Mouse (Mus musculus) myocyte (in vitro differentiated cells): ENCODE results near the gene 1700021F05Rik.

Source experiments
- MYOD1 ChIP-seq, 3 experiments: IDR thresholded peaks; one replicate each; pipeline ENCODE4 v1.6.1; 2011; ENCODE audit warnings: control low read depth in 2 of 3, low read depth in 2 of 3, mild to moderate bottlenecking in 2 of 3, moderate library complexity in 1 of 3; ENCODE audit not compliant: insufficient read length in 2 of 3, control insufficient read depth in 1 of 3
- POLR2A ChIP-seq: IDR thresholded peaks from one replicate; pipeline ENCODE4 v1.6.1; 2011; ENCODE audit warnings: low read depth, mild to moderate bottlenecking, control low read depth, moderate library complexity; ENCODE audit not compliant: insufficient read length
- USF1 ChIP-seq: IDR thresholded peaks from one replicate; pipeline ENCODE4 v1.6.1; 2011; ENCODE audit warnings: low read depth, mild to moderate bottlenecking, control low read depth, moderate library complexity

DNA sequence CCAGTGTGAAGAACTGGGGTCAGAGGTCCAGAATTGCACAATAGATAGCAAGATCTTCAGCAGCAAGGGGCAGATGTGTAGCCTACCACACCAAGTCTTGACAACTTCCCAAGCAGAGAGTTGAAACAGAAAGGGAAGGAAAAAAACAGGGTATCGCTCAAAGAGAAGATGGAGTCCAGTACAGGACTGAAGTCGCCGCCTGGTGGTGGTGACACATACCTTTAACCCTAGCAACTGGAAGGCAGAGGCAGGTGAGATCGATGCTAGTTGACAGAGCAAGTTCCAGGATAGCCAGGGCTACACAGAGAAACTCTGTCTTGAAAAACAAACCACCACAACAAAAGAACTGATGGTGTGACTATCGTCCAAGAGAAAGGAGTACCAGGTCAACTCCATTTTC lies 8.6 kb upstream of the 1700021F05Rik start:
- TF ChIP-seq MYOD1 (IDR thresholded peaks at IDR 0.05; ENCODE audit: control insufficient read depth in 1 of 3, insufficient read length in 2 of 3, low read depth in 2 of 3) (no peak), POLR2A (no peak), USF1 (no peak)
